Mouse (Mus musculus) CH12.LX (cell line): ENCODE data around the gene Eefsec.

ENCODE experiments used
- CHD2 ChIP-seq: IDR thresholded peaks from 2 replicates; pipeline ENCODE4 v1.6.1; 2011; ENCODE audit warnings: low read length, improper control_type of control experiment
- CTCF ChIP-seq, 2 experiments: IDR thresholded peaks in 1 of 2; conservative IDR thresholded peaks in 1 of 2; 2 replicates each; pipeline ENCODE4 v1.5.1; 2011 to 2012; ENCODE audit warnings: low read depth in 2 of 2, low read length in 2 of 2, improper control_type of control experiment in 1 of 2, inconsistent platforms in 1 of 2, mild to moderate bottlenecking in 1 of 2, moderate library complexity in 1 of 2
- ELF1 ChIP-seq: IDR thresholded peaks from 2 replicates; pipeline ENCODE4 v1.6.1; 2014; ENCODE audit warnings: low read depth, mild to moderate bottlenecking, inconsistent platforms, low read length, improper control_type of control experiment
- ETS1 ChIP-seq: conservative IDR thresholded peaks from 2 replicates; pipeline ENCODE4 v1.6.1; 2012; ENCODE audit warnings: low read depth, mild to moderate bottlenecking, inconsistent platforms, low read length, improper control_type of control experiment, moderate library complexity
- KAT2A ChIP-seq: IDR thresholded peaks from 2 replicates; pipeline ENCODE4 v1.6.1; 2012; ENCODE audit warnings: low read length, improper control_type of control experiment, inconsistent platforms; ENCODE audit not compliant: insufficient replicate concordance
- MAFK ChIP-seq: IDR thresholded peaks from 2 replicates; pipeline ENCODE4 v1.6.1; 2011; ENCODE audit warnings: low read length, improper control_type of control experiment; ENCODE audit not compliant: insufficient replicate concordance
- MAX ChIP-seq: IDR thresholded peaks from 2 replicates; pipeline ENCODE4 v1.6.1; 2011; ENCODE audit warnings: low read length, improper control_type of control experiment
- POLR2A ChIP-seq: IDR thresholded peaks from 2 replicates; pipeline ENCODE4 v1.6.1; 2011; ENCODE audit warnings: low read depth, mild to moderate bottlenecking, improper control_type of control experiment, low read length
- USF1 ChIP-seq: IDR thresholded peaks from 2 replicates; pipeline ENCODE4 v1.6.1; 2014; ENCODE audit warnings: low read depth, mild to moderate bottlenecking, inconsistent platforms, low read length, improper control_type of control experiment
- ZNF384 ChIP-seq: IDR thresholded peaks from 2 replicates; pipeline ENCODE4 v1.6.1; 2012; ENCODE audit warnings: low read depth, low read length, improper control_type of control experiment, inconsistent platforms

DNA sequence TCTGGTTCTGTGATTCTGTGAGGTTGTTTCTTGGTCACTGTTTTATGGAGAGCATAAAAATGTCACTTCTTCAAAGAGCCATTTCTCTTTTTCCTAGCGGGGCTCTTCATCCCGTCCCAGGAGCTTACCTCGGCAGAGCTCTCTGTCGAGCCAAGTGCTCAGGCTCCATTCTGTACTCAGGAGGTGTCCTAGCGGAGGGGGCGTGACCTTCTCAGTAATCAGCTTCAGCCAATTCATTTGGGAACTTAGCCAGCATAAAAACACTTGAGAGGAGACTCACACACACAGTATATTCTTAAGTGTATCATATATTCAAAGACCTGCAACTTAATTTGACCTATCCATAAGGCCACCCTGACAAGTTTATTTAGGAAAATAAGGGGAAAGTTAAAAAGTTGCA, 34.1 kb upstream of the Eefsec start:
- TF ChIP-seq USF1 (no peak), POLR2A (no peak), CTCF (conservative IDR thresholded peaks at IDR 0.05 in 1 of 2, IDR thresholded peaks at IDR 0.05 in 1 of 2; ENCODE audit: low read depth in 2 of 2, low read length in 2 of 2) (no peak), CHD2 (no peak), MAFK (no peak), MAX (no peak), ZNF384 (no peak), KAT2A (no peak), ETS1 (no peak), ELF1 (no peak)
